Mouse (Mus musculus) forebrain, embryonic 10.5 days (tissue): ENCODE results near the gene Tcf19. TPM values are rescaled to one million over a fixed set of nuclear protein-coding genes. Genes with fewer than 3 reads are reported as not detected.

Experiments used
- DNase-seq: peaks from one replicate; pipeline ENCODE4 v3.0.0-alpha.2; 2017; ENCODE audit warnings: low spot score; ENCODE audit errors: extremely low spot score
- H3K27ac ChIP-seq: fragments of 300-500 bp; sonication (generic); 2 replicates; pipeline ENCODE4 v1.5.1; 2016; ENCODE audit warnings: mild to moderate bottlenecking
- H3K27me3 ChIP-seq: fragments of 300-500 bp; sonication (generic); 2 replicates; pipeline ENCODE4 v1.6.1; 2016; ENCODE audit warnings: mild to moderate bottlenecking; ENCODE audit not compliant: poor library complexity, severe bottlenecking
- H3K36me3 ChIP-seq: fragments of 300-500 bp; sonication (generic); replicated peaks from 2 replicates; pipeline ENCODE4 v1.6.1; 2016; ENCODE audit warnings: mild to moderate bottlenecking, moderate library complexity
- H3K4me1 ChIP-seq: fragments of 300-500 bp; sonication (generic); 2 replicates; pipeline ENCODE4 v1.6.1; 2016
- H3K4me3 ChIP-seq: fragments of 300-500 bp; sonication (generic); 2 replicates; pipeline ENCODE4 v1.5.1; 2016; ENCODE audit warnings: mild to moderate bottlenecking, moderate library complexity
- H3K9me3 ChIP-seq: fragments of 300-500 bp; sonication (generic); 2 replicates; pipeline ENCODE4 v1.6.1; 2016; ENCODE audit warnings: mild to moderate bottlenecking, moderate library complexity
- WGBS: fragments of 180-500 bp; shearing (Covaris S2); methylation state at CpG from one replicate; pipeline ENCODE4 v1.1.7; 2016; 5-methylcytosine and 5-hydroxymethylcytosine counted together
- polyA plus RNA-seq: library from polyadenylated mRNA; unstranded; fragments of >200 nt; fragmentation: Nextera tagmentation; extraction: Ambion mirVana; gene quantifications from 2 replicates; pipeline ENCODE4 v1.2.1, GENCODE M21; 2016

Tcf19 gene
- 52.2 and 57.1 TPM in 2 replicates for polyA plus RNA-seq

DNA sequence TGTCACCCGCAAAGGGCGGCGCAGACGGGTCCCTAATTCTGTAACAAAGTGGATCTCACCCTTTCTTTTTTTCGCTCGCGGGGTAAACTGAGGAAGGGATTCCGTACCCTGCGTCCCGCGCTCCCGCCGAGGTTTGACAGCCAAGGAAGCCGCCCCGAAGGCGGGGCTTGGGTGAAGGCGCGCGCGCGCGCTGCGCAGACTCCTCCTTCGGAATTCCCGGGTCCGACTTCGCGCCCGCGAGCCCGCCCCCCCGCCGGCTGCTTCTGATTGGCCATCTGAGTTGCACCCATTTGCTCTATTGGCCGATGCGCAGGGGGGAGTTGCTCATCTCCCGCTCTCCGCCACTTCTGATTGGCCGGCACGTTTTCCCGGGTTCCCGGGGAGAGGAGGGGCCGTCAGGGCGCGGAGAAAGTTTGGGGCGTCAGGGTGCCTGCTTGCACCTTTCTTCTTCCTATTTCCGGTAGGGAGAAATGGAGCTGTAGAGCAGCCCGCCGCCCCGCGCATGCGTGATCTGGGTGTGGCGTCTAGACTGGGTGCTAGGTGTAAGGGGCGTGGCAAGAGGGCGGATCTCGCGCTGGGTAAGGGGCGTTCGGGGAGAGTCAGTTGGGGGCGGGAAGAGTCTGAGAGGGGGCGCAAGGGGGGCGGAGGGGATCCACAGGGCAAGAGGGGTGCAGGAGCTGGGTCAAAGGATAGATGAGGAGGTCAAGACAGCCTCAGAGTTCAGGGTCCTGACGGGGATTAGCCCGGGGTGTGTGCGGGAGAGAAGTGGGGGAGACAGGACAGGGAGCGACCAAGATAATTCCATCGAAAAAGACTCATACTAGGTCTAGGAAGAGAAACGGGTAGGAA, at the start of gene Tcf19, which contains the start of gene Cchcr1:
Gene Tcf19 (minus strand): TSS at position 173 of the 849 bp plus-strand sequence.
Gene Cchcr1 (plus strand): TSS at position 449 of the 849 bp plus-strand sequence.
- DNase-seq: peak; percentile 99
- H3K4me1 ChIP-seq: peaks cover 38% of the 10 kb centered on the region
- no peaks in the 10 kb centered on the region for H3K9me3 ChIP-seq
- H3K27ac ChIP-seq: peak within 1 kb of the TSS; percentile 88
- H3K27me3 ChIP-seq: peaks cover 9% of the 10 kb centered on the region
- H3K4me3 ChIP-seq: peak within 1 kb of the TSS; percentile 70
- under 1% methylated on average over 67 of the region's 67 CpGs for WGBS
- peaks cover 37% of the 10 kb centered on the region for H3K36me3 ChIP-seq

DNA sequence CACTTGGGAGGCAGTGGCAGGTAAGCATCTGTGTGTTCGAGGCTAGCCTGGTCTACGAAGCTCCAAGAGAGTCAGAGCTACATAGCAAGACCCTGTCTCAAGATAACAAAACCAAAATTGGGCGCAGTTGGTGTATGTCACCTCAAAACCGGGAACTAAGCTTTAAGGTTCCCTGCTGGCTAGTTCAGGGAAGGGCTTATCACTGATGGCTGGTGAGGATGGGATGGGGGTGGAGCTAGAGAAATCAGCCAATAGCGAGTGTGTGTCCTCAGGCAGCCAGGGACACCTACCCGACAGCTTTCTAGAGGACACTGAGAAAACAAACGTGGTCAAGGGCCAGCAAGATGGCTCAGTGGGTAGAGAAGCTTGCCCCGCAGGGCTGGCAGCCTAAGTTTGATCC, 41.6 kb upstream of the Tcf19 start:
- Histone ChIP-seq H3K27ac (no peak overlapping the region), H3K27me3 (no peaks in the 10 kb centered on the region), H3K4me1 (peaks cover 5% of the 10 kb centered on the region; the same call in 1 of the 2 replicates), H3K4me3 (no peak overlapping the region), H3K9me3 (no peaks in the 10 kb centered on the region), H3K36me3 (no peaks in the 10 kb centered on the region)
- no peak for DNase-seq
- WGBS: 63% methylated on average over 8 of the region's 8 CpGs

DNA sequence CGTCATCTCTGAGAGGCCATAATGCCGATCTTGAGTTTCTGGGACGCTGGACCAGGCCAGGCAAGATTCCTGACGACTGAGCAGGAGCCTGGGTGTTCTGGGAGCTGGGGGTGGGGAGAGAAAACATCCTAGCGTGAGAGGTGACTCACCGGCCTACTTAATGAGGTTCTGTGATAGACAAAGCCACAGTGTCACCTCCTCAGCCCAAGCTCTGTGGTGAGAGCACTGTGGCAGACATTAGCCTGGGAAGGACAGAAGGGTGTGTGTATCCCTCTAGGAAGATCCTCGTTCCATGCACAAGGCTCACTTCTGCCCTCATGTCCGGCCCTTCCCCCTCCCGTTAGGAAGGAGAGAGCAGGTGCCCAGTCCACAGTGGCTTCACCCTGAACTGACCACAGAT, 40.7 kb upstream of the Tcf19 start:
- H3K27ac ChIP-seq: no peak overlapping the region
- peaks cover 5% of the 10 kb centered on the region; the same call in 1 of the 2 replicates for H3K4me1 ChIP-seq
- no peaks in the 10 kb centered on the region for H3K36me3 ChIP-seq
- no peaks in the 10 kb centered on the region for H3K27me3 ChIP-seq
- 84% methylated on average over 9 of the region's 9 CpGs for WGBS
- H3K9me3 ChIP-seq: no peaks in the 10 kb centered on the region
- no peak overlapping the region for H3K4me3 ChIP-seq
- no peak for DNase-seq

DNA sequence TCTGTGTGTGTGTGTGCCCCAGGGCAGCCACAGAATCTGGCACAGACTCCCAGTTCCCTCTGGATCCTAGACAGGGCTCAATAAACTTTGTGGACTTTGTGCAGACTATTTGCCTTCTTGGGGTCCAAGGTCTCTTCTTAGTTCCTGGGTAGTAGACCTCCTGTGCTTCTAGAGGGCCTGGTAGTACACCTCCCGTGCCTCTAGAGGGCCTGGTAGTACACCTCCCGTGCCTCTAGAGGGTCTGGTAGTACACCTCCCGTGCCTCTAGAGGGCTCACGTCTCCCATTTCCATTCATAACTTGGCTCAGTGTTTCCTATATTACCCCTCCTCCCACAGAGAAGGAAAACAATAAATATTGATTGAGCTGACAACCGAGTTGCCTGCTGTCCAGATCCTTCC, 40.2 kb upstream of the Tcf19 start:
- Histone ChIP-seq H3K4me1 (peaks cover 5% of the 10 kb centered on the region; the same call in 1 of the 2 replicates), H3K9me3 (no peaks in the 10 kb centered on the region), H3K27ac (no peak overlapping the region), H3K4me3 (no peak overlapping the region), H3K36me3 (no peaks in the 10 kb centered on the region), H3K27me3 (no peaks in the 10 kb centered on the region)
- DNase-seq: no peak
- 31% methylated on average over 5 of the region's 5 CpGs for WGBS

DNA sequence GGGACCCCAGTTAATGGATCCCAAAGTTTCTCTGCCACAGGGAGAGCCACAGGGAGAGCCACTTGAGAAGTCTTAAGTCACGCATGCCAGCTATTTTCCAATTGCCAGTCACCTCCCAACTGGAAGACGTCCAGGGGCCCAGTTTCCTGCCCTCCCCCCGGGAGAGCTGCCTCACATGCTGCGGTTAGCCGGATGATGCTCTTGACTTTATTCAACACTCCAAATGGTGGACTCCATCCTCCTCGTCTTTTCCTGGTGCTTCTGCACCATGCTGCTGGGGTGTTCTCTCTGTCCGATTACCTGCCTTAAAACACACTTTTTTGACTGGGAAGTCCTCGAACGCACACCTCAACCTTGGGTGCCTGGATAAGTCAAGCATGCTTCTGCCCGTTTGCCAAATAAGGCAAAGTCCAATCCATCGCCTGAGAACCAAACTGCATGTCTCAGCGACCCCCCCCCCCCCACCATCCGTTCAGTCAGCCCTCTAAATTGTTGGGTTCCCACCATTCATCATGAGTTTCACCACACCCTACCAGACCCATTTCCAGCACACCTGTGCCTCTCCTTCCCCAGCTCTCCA, 39.7 kb upstream of the Tcf19 start:
- 92% methylated on average over 13 of the region's 13 CpGs for WGBS
- H3K9me3 ChIP-seq: no peaks in the 10 kb centered on the region
- no peak for DNase-seq
- H3K36me3 ChIP-seq: no peaks in the 10 kb centered on the region
- H3K27me3 ChIP-seq: no peaks in the 10 kb centered on the region
- H3K4me3 ChIP-seq: no peak overlapping the region
- H3K4me1 ChIP-seq: peaks cover 4% of the 10 kb centered on the region; the same call in 1 of the 2 replicates
- no peak overlapping the region for H3K27ac ChIP-seq

DNA sequence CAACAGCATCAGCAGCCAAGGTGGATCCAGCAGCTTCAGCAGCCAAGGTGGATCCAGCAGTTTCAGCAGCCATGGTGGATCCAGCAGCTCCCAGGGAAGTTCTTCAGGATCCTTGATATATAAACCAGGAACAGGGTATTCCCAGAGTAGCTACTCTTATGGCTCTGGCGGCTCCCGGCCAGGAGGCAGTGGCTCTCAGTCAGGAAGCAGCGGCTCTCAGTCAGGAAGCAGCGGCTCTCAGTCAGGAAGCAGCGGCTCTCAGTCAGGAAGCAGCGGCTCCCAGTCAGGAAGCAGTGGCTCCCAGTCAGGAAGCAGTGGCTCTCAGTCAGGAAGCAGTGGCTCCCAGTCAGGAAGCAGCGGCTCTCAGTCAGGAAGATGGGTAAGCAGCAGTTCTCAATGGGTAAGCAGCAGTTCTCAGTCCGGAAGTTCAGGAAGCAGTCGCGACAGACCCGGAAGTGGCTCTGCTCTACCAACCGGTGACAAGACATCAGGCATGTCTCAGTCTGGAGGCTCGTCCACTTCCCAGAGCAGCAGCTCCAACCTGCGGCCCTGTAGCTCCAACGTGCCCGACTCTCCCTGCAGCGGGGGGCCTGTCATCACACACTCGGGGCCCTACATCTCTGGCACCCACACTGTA, 38.3 kb upstream of the Tcf19 start:
- 90% methylated on average over 18 of the region's 18 CpGs for WGBS
- Histone ChIP-seq H3K36me3 (no peaks in the 10 kb centered on the region), H3K27me3 (no peaks in the 10 kb centered on the region), H3K4me1 (no peaks in the 10 kb centered on the region), H3K9me3 (no peaks in the 10 kb centered on the region), H3K4me3 (no peak overlapping the region), H3K27ac (no peak overlapping the region)
- DNase-seq: no peak

DNA sequence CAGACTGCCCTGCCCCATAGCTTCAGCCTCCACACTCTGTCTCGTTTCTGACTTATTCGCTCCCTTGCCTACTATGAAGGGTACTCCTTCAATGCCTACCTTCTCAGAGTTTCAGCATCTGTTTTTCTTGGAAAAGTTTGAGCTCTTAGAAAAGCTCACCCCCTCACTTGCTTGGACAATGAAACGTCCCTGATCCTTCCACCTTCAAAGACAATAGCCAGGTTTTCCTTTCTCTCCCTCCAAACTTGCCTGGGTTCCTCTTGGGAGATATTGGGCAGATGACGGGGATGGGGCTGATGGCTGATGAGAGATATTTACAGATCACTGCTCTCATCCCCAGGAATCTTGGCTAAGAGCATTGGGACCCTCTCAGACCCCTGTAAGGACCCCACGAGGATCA, 37.7 kb upstream of the Tcf19 start:
- H3K27me3 ChIP-seq: no peaks in the 10 kb centered on the region
- H3K27ac ChIP-seq: no peak overlapping the region
- H3K4me3 ChIP-seq: no peak overlapping the region
- no peak for DNase-seq
- 78% methylated on average over 5 of the region's 5 CpGs for WGBS
- H3K9me3 ChIP-seq: no peaks in the 10 kb centered on the region
- no peaks in the 10 kb centered on the region for H3K36me3 ChIP-seq
- H3K4me1 ChIP-seq: 0 out of 2 replicates have a peak, but pooled peaks cover 4% of the 10 kb centered on the region

DNA sequence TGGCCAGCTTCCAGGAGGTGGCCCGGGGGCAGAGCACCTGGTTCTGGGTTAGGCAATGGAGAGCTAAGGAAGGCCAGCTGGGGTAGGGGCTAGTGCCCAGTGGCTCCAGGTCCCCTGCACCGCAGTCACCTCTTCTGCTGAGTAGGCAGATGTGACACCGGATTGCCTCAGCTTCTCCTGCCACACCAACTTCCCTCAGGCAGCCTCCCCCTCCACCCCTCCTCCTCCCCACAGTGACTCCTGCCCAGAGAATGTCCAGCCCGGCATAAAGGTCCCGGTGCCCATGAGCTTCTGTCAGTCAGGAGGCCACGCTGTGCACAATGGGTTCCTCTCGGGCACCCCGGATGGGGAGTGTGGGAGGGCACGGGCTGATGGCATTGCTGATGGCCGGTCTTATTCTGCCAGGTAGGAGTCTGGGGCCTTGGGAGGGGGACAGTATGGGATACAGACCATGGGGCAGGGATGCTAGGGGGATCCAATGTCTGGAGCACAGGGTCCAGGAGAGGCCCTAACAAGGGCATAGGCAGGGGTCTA, 35.3 kb upstream of the Tcf19 start, which contains the start of gene Cdsn:
Gene Cdsn (plus strand): TSS at position 248 of the 534 bp plus-strand sequence.
- H3K4me3 ChIP-seq: no peak within 1 kb of the TSS
- H3K4me1 ChIP-seq: peaks cover 11% of the 10 kb centered on the region
- no peaks in the 10 kb centered on the region for H3K36me3 ChIP-seq
- H3K9me3 ChIP-seq: no peaks in the 10 kb centered on the region
- no peaks in the 10 kb centered on the region for H3K27me3 ChIP-seq
- no peak within 1 kb of the TSS for H3K27ac ChIP-seq
- 78% methylated on average over 10 of the region's 10 CpGs for WGBS
- DNase-seq: no peak

DNA sequence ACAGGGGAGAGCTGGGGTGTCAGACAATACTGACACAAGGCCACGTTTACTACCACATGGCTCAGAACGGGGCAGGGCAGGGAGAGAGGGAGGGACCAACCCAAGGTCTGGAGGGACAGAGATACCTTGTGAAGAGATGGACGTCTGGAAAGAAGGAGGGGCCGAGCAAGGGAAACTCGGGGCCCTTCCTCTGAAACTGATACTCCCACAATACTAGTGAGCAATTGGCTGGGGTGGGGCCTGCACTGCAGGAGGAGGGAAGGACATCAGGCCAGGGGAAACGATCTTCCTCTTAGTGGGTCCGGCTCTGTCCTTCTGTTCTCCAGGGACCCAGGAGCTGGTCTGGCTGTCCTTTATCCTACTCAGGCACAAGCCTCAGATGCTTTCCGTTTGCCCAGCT, 34.2 kb upstream of the Tcf19 start:
- WGBS: 63% methylated on average over 8 of the region's 8 CpGs
- Histone ChIP-seq H3K27ac (no peak overlapping the region), H3K4me3 (no peak overlapping the region), H3K27me3 (no peaks in the 10 kb centered on the region), H3K4me1 (peaks cover 20% of the 10 kb centered on the region), H3K9me3 (no peaks in the 10 kb centered on the region), H3K36me3 (no peaks in the 10 kb centered on the region)
- no peak for DNase-seq

DNA sequence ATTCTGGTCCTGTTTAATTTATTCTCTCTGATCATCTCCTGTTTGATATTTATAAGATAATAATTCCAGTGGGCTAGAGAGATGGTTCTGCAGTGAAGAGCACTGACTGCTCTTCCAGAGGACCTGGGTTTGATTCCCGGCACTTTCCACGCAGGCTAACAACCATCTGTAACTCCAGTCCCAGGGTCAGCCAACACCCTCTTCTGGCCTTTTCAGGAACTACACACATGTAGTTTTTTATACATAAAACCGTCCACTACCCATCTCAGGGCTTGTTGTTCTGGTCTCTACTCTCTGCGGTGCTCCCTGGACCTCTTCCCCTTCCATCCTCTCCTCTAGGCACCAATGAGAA, 33.5 kb upstream of the Tcf19 start:
- H3K4me1 ChIP-seq: peaks cover 20% of the 10 kb centered on the region
- no peak overlapping the region for H3K27ac ChIP-seq
- no peaks in the 10 kb centered on the region for H3K27me3 ChIP-seq
- no peaks in the 10 kb centered on the region for H3K36me3 ChIP-seq
- no peak for DNase-seq
- WGBS: over 99% methylated on average over 4 of the region's 4 CpGs
- H3K9me3 ChIP-seq: no peaks in the 10 kb centered on the region
- no peak overlapping the region for H3K4me3 ChIP-seq

DNA sequence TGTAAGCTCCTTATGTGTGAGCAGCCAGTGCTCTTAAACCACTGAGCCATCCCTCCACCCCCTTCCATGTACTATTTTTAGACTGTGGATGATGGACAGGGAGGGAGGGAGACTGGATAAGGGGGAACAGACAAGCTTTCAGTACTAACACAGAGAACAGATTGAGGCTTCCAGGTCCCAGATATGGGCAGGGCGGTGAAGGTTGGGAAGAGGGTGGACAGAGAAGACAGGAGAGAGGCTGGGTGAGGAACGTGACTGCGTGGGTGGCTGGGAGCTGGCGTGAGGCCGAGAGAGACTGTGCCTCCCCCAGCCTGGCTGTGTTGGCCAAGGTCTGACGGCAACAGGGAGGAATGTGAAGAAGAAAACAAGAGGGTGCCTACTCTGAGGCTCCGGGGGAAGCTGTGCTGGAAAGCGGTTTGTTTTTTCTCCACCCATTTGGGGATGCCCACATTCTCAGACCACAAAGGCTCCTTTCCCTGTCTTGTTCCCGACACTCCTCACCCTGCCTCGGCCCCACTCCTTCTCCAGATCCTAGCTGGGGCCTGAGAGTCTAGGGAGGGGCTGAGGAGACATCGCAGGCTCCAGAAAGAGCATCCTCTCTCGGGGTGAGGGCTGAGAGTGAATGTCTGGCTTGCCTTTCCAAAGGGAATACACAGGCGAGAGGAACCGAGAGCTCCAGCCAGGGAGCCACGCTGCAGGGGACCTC, 33.0 kb upstream of the Tcf19 start:
- Histone ChIP-seq H3K4me3 (no peak overlapping the region), H3K4me1 (peaks cover 20% of the 10 kb centered on the region), H3K9me3 (no peaks in the 10 kb centered on the region), H3K27ac (no peak overlapping the region), H3K27me3 (no peaks in the 10 kb centered on the region), H3K36me3 (no peaks in the 10 kb centered on the region)
- DNase-seq: no peak
- WGBS: 62% methylated on average over 15 of the region's 15 CpGs

DNA sequence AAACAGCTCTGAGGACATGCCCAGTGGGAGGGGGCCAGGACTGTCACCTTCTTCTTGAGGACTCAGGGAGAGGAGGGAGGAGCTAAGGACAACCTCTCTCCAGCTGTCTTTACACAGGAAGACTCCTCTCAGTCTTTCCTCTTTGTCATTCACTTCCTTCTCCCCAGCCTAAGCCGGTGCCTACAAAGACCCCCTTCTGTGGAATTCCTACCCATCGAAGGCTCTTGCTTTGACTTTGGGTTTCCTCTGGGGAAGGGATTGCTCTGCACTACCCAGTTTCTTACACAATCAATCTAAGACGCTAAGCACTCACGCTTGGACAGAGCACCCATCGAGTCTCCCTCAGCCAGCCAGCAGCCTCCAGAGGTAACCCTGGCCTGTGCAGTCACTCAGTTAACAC, 32.0 kb upstream of the Tcf19 start:
- no peak overlapping the region for H3K27ac ChIP-seq
- no peaks in the 10 kb centered on the region for H3K9me3 ChIP-seq
- H3K4me3 ChIP-seq: no peak overlapping the region
- WGBS: 18% methylated on average over 5 of the region's 5 CpGs
- no peaks in the 10 kb centered on the region for H3K36me3 ChIP-seq
- no peaks in the 10 kb centered on the region for H3K27me3 ChIP-seq
- DNase-seq: no peak
- peaks cover 20% of the 10 kb centered on the region for H3K4me1 ChIP-seq
